Mouse (Mus musculus) lung, adult 2 months (tissue): ENCODE measurements at regions not wholly inside any gene's neighbourhood (a gene's known extent, or its start where the extent isn't known, plus 50 kb on each side); places are given as distances from the start of the nearest gene placed in this dataset.
"Not testable (repeated sequence)": the region's sequence is repeated elsewhere in the genome, so short reads cannot be mapped to it uniquely, and the experiment has no call there.

Experiments
- DNase-seq: peaks from one replicate; pipeline ENCODE4 v3.0.0; 2022
- H3K4me1 ChIP-seq: fragments of 200-500 bp; 2 replicates; pipeline ENCODE4 v1.6.1; 2011; ENCODE audit warnings: low read length; ENCODE audit not compliant: control insufficient read depth, insufficient read depth
- H3K4me3 ChIP-seq: fragments of 200-500 bp; replicated peaks from 2 replicates; pipeline ENCODE3; 2011; ENCODE audit warnings: low read depth, mild to moderate bottlenecking, control low read depth, low read length; ENCODE audit errors: extremely low read depth
- CTCF ChIP-seq: fragments of 200-500 bp; IDR thresholded peaks from 2 replicates; pipeline ENCODE4 v1.5.1; 2011; ENCODE audit warnings: mild to moderate bottlenecking, low read length, control low read depth; ENCODE audit not compliant: insufficient read depth
- POLR2A ChIP-seq: fragments of 200-500 bp; IDR thresholded peaks from 2 replicates; pipeline ENCODE4 v1.6.1; 2011; ENCODE audit warnings: low read depth, mild to moderate bottlenecking, control low read depth, low read length, borderline replicate concordance; ENCODE audit errors: extremely low read depth
- WGBS: fragments of 180-500 bp; shearing (Covaris S2); methylation state at CpG from one replicate; pipeline ENCODE4 v1.1.7; 2018; 5-methylcytosine and 5-hydroxymethylcytosine counted together

- WGBS, result 34% methylated on average over 1 of the region's 1 CpGs
- TF ChIP-seq CTCF (no peak), POLR2A (no peak)
- Histone ChIP-seq H3K4me3 (no peak overlapping the region), H3K4me1 (no peaks in the 10 kb centered on the region)
- no peak for DNase-seq
Measured at GRCm38 (mm10) chr14:14518027-14518426, 116.9 kb downstream of the Olfr721-ps1 start.

GRCm38 (mm10) chr14:14518841-14519240, 117.7 kb downstream of the Olfr721-ps1 start:
- H3K4me3 ChIP-seq, result no peak overlapping the region
- DNase-seq, result no peak
- TF ChIP-seq CTCF (no peak), POLR2A (no peak)
- no peaks in the 10 kb centered on the region for H3K4me1 ChIP-seq
- WGBS, result 66% methylated on average over 2 of the region's 2 CpGs

- no peaks in the 10 kb centered on the region for H3K4me1 ChIP-seq
- DNase-seq, result no peak
- no peak overlapping the region for H3K4me3 ChIP-seq
- no peak for TF ChIP-seq POLR2A
Measured at GRCm38 (mm10) chr14:14520195-14520594, 119.1 kb downstream of the Olfr721-ps1 start.

GRCm38 (mm10) chr14:14521331-14521730, 120.2 kb downstream of the Olfr721-ps1 start:
- H3K4me1 ChIP-seq, H3K4me3 ChIP-seq, DNase-seq: not testable (repeated sequence)
- WGBS, result 59% methylated on average over 6 of the region's 6 CpGs

- Histone ChIP-seq H3K4me3 (no peak overlapping the region), H3K4me1 (no peaks in the 10 kb centered on the region)
- no peak for DNase-seq
- 81% methylated on average over 4 of the region's 4 CpGs for WGBS
- TF ChIP-seq POLR2A, result no peak
- no peak for TF ChIP-seq CTCF
Measured at GRCm38 (mm10) chr14:14525225-14525624, 124.1 kb downstream of the Olfr721-ps1 start.

GRCm38 (mm10) chr14:14528437-14528836, 127.3 kb downstream of the Olfr721-ps1 start:
- Histone ChIP-seq H3K4me1 (no peaks in the 10 kb centered on the region), H3K4me3 (no peak overlapping the region)
- DNase-seq, result no peak
- TF ChIP-seq POLR2A (no peak), CTCF (no peak)
- WGBS, result 66% methylated on average over 1 of the region's 1 CpGs

- Histone ChIP-seq H3K4me3 (no peak overlapping the region), H3K4me1 (no peaks in the 10 kb centered on the region)
- DNase-seq, result no peak
- TF ChIP-seq POLR2A (no peak), CTCF (no peak)
Measured at GRCm38 (mm10) chr14:14541206-14541605, 140.1 kb downstream of the Olfr721-ps1 start.

- Histone ChIP-seq H3K4me3 (no peak overlapping the region), H3K4me1 (no peaks in the 10 kb centered on the region)
- WGBS, result 69% methylated on average over 3 of the region's 3 CpGs
- no peak for TF ChIP-seq POLR2A
- no peak for TF ChIP-seq CTCF
- DNase-seq, result no peak
Measured at GRCm38 (mm10) chr14:14541705-14542104, 140.6 kb downstream of the Olfr721-ps1 start.

GRCm38 (mm10) chr14:14544236-14544635, 143.1 kb downstream of the Olfr721-ps1 start:
- no peak for TF ChIP-seq POLR2A
- TF ChIP-seq CTCF, result no peak
- Histone ChIP-seq H3K4me1 (no peaks in the 10 kb centered on the region), H3K4me3 (no peak overlapping the region)
- DNase-seq, result no peak
- 67% methylated on average over 7 of the region's 7 CpGs for WGBS

GRCm38 (mm10) chr14:14552201-14552600, 149.9 kb upstream of the Slc4a7 start:
- 72% methylated on average over 2 of the region's 2 CpGs for WGBS

GRCm38 (mm10) chr14:14574851-14575250, 127.2 kb upstream of the Slc4a7 start:
- H3K4me1 ChIP-seq, result no peaks in the 10 kb centered on the region
- 61% methylated on average over 4 of the region's 4 CpGs for WGBS
- H3K4me3 ChIP-seq, result no peak overlapping the region
- TF ChIP-seq POLR2A, result no peak
- TF ChIP-seq CTCF, result no peak
- DNase-seq, result no peak

More at GRCm38 (mm10) chr14:14552201-14552600, 149.9 kb upstream of the Slc4a7 start:
- TF ChIP-seq CTCF, result no peak
- TF ChIP-seq POLR2A, result no peak
- DNase-seq, result no peak
- Histone ChIP-seq H3K4me1 (no peaks in the 10 kb centered on the region), H3K4me3 (no peak overlapping the region)
